Mouse (Mus musculus) midbrain, embryonic 12.5 days (tissue): ENCODE measurements around the gene Calr3. TPM values are rescaled to one million over a fixed set of nuclear protein-coding genes. Genes with fewer than 3 reads are reported as not detected.

Source experiments
- ATAC-seq: fragments of 200-750 bp; cut with Nextera tagmentation; 2 replicates; pipeline ENCODE4 v1.8.0; 2017; ENCODE audit warnings: low read depth, moderate TSS enrichment, moderate library complexity; ENCODE audit not compliant: low FRiP score
- H3K27ac ChIP-seq: fragments of 300-500 bp; sonication (generic); replicated peaks from 2 replicates; pipeline ENCODE4 v1.5.1; 2016; ENCODE audit warnings: mild to moderate bottlenecking
- H3K27me3 ChIP-seq: fragments of 300-500 bp; sonication (generic); 2 replicates; pipeline ENCODE4 v1.6.1; 2016; ENCODE audit warnings: mild to moderate bottlenecking
- H3K36me3 ChIP-seq: fragments of 300-500 bp; sonication (generic); 2 replicates; pipeline ENCODE4 v1.6.1; 2016
- H3K4me1 ChIP-seq: fragments of 300-500 bp; sonication (generic); 2 replicates; pipeline ENCODE4 v1.6.1; 2016
- H3K4me2 ChIP-seq: fragments of 300-500 bp; sonication (generic); replicated peaks from 2 replicates; pipeline ENCODE4 v1.6.1; 2016; ENCODE audit warnings: mild to moderate bottlenecking, moderate library complexity
- H3K4me3 ChIP-seq: fragments of 300-500 bp; sonication (generic); 2 replicates; pipeline ENCODE4 v1.5.1; 2016; ENCODE audit warnings: mild to moderate bottlenecking
- H3K9ac ChIP-seq: fragments of 300-500 bp; sonication (generic); replicated peaks from 2 replicates; pipeline ENCODE4 v1.6.1; 2016; ENCODE audit warnings: mild to moderate bottlenecking, moderate library complexity
- H3K9me3 ChIP-seq: fragments of 300-500 bp; sonication (generic); 2 replicates; pipeline ENCODE4 v1.6.1; 2016; ENCODE audit warnings: mild to moderate bottlenecking
- WGBS: fragments of 180-500 bp; shearing (Covaris S2); methylation state at CpG from one replicate; pipeline ENCODE4 v1.1.7; 2016; 5-methylcytosine and 5-hydroxymethylcytosine counted together
- polyA plus RNA-seq: library from polyadenylated mRNA; unstranded; fragments of >200 nt; fragmentation: Nextera tagmentation; extraction: Ambion mirVana; gene quantifications from 2 replicates; pipeline ENCODE4 v1.2.1, GENCODE M21; 2016

The Calr3 gene
- polyA plus RNA-seq, result 1.4 and 1.7 TPM in 2 replicates

DNA sequence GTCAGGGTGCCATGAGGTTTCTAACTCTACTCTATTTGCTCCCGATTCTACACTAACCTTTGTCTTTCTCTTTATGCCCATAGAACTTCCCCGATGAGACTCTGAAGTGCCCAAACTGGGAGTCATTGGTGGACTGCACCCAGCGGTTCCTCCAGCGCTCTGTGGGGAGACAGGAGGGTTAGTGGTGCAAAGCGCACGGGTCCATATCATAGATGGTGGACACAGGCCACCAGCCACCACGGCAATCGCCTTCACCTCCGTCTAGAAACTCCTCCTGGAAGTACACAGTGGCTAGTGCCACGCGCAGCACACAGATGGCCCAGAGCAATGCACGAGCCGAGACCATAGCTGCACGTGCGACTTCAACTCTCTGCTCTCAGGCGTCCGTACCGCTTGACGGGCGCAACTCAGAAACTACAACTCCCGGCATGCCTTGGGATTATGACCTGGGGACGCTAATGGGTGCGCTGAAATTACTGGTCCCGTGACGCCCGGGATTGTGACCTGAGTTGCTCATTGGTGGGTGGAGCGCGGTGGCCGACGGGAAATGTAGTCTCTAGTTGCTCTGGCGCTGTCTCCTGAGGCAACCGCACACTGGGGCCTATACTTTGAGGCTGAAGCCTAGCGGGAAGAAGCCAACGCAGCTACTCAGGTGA is at the start of gene Calr3, which contains the start of gene 1700030K09Rik:
Gene Calr3 (minus strand): TSS at position 533 of the 656 bp plus-strand sequence.
Gene 1700030K09Rik (plus strand): TSS at position 543 of the 656 bp plus-strand sequence.
- Histone ChIP-seq H3K4me2 (peak within 1 kb of the TSS; percentile 66), H3K27me3 (no peaks in the 10 kb centered on the region), H3K4me3 (peak within 1 kb of the TSS; percentile 45), H3K9me3 (no peaks in the 10 kb centered on the region), H3K4me1 (peaks cover 8% of the 10 kb centered on the region), H3K27ac (no peak within 1 kb of the TSS), H3K9ac (peak within 1 kb of the TSS; percentile 63), H3K36me3 (0 out of 2 replicates have a peak, but pooled peaks cover 11% of the 10 kb centered on the region)
- 6% methylated on average over 34 of the region's 34 CpGs for WGBS
- ATAC-seq, result peak; percentile 99

DNA sequence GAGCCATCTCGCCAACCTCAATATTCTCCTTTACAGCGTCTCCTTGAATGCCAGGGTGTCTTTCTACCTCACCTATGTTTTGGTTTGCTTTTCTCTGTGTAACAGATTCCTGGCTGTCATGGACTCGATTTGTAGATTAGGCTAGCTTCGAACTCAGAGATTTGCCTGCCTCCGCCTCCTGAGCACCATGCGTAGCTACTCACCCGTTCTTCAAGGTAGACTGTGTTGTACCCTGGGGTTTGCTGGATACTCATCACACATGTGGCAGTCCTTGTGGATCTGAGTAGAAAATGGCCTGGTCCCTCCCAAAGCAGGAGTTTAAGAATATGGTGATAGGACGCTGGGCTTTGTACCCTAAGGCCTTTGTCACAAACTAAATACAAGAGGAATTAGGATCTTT is 49.7 kb upstream of the Calr3 start:
- peaks cover 31% of the 10 kb centered on the region for H3K4me1 ChIP-seq
- H3K4me2 ChIP-seq, result peak overlapping the region; percentile 81
- H3K36me3 ChIP-seq, result peaks cover 33% of the 10 kb centered on the region
- H3K27me3 ChIP-seq, result no peaks in the 10 kb centered on the region
- peak overlapping the region; percentile 70 for H3K9ac ChIP-seq
- peak overlapping the region; percentile 96 for H3K4me3 ChIP-seq
- H3K27ac ChIP-seq, result peak overlapping the region; percentile 63
- WGBS, result 17% methylated on average over 8 of the region's 8 CpGs
- no peaks in the 10 kb centered on the region for H3K9me3 ChIP-seq
- no peak for ATAC-seq

DNA sequence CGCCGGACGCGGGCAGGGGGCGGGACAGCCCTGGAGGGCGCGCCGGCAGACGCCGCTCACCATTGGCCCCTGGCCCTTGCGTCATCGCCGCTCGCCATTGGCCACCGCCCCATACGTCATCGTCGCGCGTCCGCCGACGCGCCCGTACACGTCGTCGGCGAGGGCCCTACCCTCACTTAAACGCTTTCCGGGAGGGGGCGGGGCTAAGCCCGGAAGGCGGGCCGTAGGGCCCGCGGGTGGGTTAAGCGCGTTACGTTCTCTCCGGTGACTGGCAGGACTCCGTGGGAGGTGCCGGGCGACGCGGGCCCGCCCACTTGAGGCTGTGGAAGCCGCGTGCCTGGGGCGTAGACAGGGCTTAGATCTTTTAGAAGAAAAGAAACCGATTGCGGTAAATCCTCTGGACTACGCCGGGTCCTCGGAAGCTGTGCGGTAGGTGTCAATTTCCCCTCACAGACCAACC is 49.0 kb upstream of the Calr3 start:
- WGBS, result under 1% methylated on average over 51 of the region's 56 CpGs
- peaks cover 40% of the 10 kb centered on the region for H3K36me3 ChIP-seq
- H3K9ac ChIP-seq, result peak overlapping the region; percentile 81
- ATAC-seq, result peak; percentile 97
- H3K9me3 ChIP-seq, result no peaks in the 10 kb centered on the region
- peak overlapping the region; percentile 81 for H3K4me2 ChIP-seq
- peak overlapping the region; percentile 96 for H3K4me3 ChIP-seq
- H3K27ac ChIP-seq, result peak overlapping the region; percentile 63
- peaks cover 31% of the 10 kb centered on the region for H3K4me1 ChIP-seq
- H3K27me3 ChIP-seq, result no peaks in the 10 kb centered on the region

DNA sequence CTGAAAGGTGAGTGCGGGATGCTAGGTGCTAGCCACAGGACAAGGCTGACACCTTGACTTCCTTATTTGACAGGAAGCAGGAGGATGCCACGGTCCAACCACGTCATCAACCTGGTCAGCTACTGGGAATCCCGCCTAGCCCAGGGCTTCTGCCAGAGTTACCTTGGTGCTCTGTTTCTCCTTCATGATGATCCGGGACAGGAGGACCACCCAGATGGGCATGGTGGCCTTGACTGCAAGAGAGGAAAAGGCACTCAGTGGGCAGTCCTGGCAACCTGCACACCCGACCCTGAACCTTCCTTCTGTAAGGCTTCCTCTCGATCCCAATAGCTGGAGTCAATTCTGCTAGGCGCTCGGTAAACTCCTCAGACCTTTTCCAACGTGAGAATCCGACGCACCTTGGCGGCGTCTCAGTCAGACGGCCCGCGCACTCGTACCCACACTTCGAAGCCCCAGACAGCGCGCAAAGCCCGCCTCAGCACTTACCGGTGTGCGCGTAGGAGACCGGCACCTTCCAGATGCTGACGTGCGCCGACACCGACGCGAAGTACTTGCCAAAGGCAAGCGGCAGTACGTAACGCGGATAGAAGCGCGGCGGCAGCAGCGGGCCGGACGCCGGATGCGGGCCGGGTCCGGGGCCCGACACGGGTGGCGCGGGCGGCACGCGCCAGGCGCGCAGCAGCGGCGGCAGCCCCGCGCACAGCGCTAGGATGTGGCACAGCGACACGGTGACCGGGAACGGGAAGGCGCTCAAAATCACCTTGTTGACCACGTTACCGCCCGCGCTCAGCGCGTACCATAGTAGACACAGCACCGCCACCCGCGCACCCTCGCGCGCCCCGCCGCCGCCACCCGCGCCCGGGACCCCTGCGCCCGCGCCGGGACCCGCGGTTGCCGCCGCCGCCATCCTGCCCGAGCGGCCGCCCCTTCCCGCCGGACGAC is 48.3 kb upstream of the Calr3 start, which contains the start of gene Slc35e1:
Gene Slc35e1 (minus strand): TSS at position 935 of the 942 bp plus-strand sequence.
- peak; percentile 17; the same call in 1 of the 2 replicates for ATAC-seq
- H3K27me3 ChIP-seq, result no peaks in the 10 kb centered on the region
- peak within 1 kb of the TSS; percentile 81 for H3K9ac ChIP-seq
- H3K36me3 ChIP-seq, result peaks cover 44% of the 10 kb centered on the region
- peaks cover 31% of the 10 kb centered on the region for H3K4me1 ChIP-seq
- H3K4me3 ChIP-seq, result peak within 1 kb of the TSS; percentile 96
- no peaks in the 10 kb centered on the region for H3K9me3 ChIP-seq
- H3K4me2 ChIP-seq, result peak within 1 kb of the TSS; percentile 95
- H3K27ac ChIP-seq, result peak within 1 kb of the TSS; percentile 63
- 1% methylated on average over 82 of the region's 98 CpGs for WGBS

DNA sequence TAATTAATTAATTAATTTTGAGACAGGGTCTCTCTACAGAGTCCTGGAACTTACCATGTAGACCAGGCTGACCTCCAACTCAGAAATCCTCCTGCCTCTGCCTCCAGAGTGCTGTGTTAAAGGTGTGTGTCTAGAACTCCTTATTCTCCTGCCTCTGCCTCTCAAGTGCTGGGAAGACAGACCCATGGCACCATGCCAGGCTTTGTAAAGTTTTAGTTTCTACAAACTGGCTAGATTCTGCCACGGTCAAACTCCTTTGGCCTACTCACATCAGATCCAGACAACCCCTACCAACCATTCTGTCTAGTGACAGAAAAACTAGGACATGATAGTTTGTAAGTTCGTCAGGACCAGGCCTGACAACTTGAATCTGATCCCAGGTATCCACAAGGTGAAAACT is 47.3 kb upstream of the Calr3 start:
- H3K9ac ChIP-seq, result peak overlapping the region; percentile 81; the same call in 1 of the 2 replicates
- H3K36me3 ChIP-seq, result peaks cover 35% of the 10 kb centered on the region
- peak overlapping the region; percentile 95 for H3K4me2 ChIP-seq
- ATAC-seq, result no peak
- H3K4me3 ChIP-seq, result peak overlapping the region; percentile 96; the same call in 1 of the 2 replicates
- no peaks in the 10 kb centered on the region for H3K27me3 ChIP-seq
- no peak overlapping the region for H3K27ac ChIP-seq
- no peaks in the 10 kb centered on the region for H3K9me3 ChIP-seq
- H3K4me1 ChIP-seq, result peaks cover 31% of the 10 kb centered on the region
- WGBS, result 92% methylated on average over 2 of the region's 2 CpGs

DNA sequence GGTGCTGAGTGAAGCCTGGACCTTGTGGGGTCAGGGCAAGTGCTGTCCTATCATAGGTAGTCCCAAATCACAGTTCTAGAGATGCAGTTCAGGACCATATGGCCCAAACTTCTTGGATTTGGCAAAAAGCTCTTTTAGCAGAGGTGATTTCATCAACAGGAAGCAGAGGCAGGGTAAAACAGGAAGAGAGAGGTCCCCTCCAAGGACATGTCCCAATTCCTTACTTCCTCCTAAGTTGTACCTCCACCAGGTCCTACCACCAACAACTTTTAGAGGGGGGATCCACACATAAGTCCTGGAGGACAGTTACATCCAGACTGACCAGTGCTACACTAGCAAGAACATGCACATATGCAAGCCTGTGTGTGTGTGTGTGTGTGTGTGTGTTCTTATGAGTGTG is 43.3 kb upstream of the Calr3 start:
- H3K27ac ChIP-seq, result no peak overlapping the region

DNA sequence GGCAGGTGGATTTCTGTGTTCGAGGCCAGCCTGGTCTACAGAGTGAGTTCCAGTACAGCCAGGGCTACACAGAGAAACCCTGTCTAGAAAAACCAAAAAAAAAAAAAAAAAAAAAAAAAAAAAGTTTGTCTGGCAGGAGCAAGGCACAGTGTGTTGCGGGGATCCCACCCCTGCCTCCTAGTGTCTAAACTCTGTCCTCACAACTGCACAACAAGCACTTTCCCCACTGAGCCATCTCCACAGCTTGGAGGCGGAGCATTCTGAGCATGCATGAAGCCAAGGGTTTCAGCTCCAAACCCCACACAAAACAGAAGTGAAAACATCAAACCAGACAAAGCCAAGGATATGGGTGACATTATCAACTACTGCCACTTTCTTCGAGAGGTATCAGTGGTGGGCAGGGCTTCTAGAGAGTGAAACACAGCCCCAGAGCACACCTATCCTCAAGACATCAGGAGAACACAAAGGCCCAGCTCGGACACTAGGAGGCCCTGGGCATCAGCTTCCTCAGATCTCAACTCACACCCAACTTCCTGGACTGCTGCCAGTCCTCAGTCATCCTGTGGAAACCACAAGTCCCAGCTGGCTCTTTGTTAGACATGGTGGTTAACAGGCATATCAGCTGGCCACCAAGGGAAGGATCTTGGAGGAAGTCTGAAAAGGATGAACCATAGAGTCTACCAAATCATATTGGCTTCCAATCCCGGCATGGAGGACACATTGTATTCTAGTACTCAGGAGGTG is 42.0 kb upstream of the Calr3 start:
- ATAC-seq, result no peak
- no peaks in the 10 kb centered on the region for H3K27me3 ChIP-seq
- WGBS, result 89% methylated on average over 6 of the region's 6 CpGs
- H3K9ac ChIP-seq, result no peak overlapping the region
- H3K4me1 ChIP-seq, result peaks cover 5% of the 10 kb centered on the region
- no peak overlapping the region for H3K4me2 ChIP-seq
- H3K9me3 ChIP-seq, result no peaks in the 10 kb centered on the region
- H3K4me3 ChIP-seq, result no peak overlapping the region
- H3K27ac ChIP-seq, result no peak overlapping the region
- peaks cover 66% of the 10 kb centered on the region for H3K36me3 ChIP-seq

More for the DNA sequence above, 43.3 kb upstream of the Calr3 start:
- Histone ChIP-seq H3K4me1 (peaks cover 17% of the 10 kb centered on the region), H3K27me3 (no peaks in the 10 kb centered on the region), H3K9me3 (no peaks in the 10 kb centered on the region), H3K36me3 (peaks cover 56% of the 10 kb centered on the region), H3K9ac (no peak overlapping the region), H3K4me2 (no peak overlapping the region), H3K4me3 (no peak overlapping the region)
- ATAC-seq, result no peak

DNA sequence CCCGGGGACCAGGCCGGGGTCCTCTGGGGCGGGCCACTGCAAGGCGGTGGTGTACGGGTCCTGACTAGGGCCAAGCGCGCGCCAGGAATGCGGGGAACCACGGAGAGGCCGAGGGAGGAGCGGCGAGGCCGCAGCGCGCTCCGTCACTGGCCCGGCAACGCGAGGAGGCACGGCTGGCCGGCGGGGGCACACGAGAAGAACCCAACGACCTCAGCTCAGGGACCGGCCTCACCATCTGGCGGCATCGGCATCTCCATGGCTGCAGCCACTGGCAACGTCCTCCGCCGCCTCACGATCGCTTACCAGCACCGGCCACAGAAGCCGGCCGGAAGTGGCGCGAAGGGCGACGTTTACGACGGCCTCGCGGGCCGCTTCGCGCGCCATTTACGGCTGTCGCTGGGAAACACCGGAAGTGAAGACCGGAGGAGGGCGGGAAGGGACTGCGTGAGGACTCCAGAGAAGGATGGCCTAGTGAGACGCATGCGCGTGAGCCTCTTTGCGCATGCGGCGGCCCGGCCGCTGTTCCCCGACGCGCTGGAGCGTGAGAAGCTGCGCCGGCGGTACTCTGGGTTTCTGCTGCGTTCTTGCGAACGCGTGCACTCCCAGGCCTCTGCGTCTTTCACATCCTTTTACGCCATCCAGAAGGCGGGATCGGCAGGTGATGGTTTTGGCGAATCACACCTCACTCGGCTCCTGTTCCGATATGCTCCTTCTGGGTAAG is 31.3 kb upstream of the Calr3 start, which contains the start of gene Cherp:
Gene Cherp (minus strand): TSS at position 401 of the 721 bp plus-strand sequence.
- Histone ChIP-seq H3K9ac (peak within 1 kb of the TSS; percentile 87), H3K4me1 (peaks cover 19% of the 10 kb centered on the region), H3K36me3 (peaks cover 33% of the 10 kb centered on the region), H3K27ac (peak within 1 kb of the TSS; percentile 89), H3K4me3 (peak within 1 kb of the TSS; percentile 92), H3K9me3 (no peaks in the 10 kb centered on the region), H3K4me2 (peak within 1 kb of the TSS; percentile 96), H3K27me3 (no peaks in the 10 kb centered on the region)
- under 1% methylated on average over 80 of the region's 80 CpGs for WGBS
- peak; percentile 96 for ATAC-seq

DNA sequence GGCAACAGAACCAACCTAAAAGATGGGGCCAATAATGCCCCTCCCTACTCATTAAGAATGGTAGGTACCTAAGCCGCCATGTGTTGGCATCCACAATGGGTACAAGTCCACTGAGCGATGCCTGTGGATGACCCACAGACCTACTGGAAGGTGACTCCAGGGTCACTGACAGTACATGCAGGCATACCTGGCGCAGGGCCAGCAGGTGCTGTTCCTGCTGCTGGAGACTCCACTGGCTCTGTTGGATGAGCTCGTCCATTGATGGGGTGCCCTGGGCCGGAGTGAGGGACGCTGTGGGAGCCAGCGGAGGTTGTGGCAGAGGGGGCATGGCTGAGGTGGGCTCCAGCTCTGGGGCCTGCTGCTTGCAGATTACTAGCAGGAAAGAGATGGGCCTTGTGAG is 27.0 kb upstream of the Calr3 start:
- Histone ChIP-seq H3K4me1 (peaks cover 12% of the 10 kb centered on the region), H3K4me2 (no peak overlapping the region), H3K9ac (no peak overlapping the region), H3K4me3 (no peak overlapping the region), H3K9me3 (no peaks in the 10 kb centered on the region), H3K27me3 (no peaks in the 10 kb centered on the region), H3K36me3 (peaks cover 76% of the 10 kb centered on the region), H3K27ac (no peak overlapping the region)
- no peak for ATAC-seq
- WGBS, result 100% methylated on average over 7 of the region's 7 CpGs

DNA sequence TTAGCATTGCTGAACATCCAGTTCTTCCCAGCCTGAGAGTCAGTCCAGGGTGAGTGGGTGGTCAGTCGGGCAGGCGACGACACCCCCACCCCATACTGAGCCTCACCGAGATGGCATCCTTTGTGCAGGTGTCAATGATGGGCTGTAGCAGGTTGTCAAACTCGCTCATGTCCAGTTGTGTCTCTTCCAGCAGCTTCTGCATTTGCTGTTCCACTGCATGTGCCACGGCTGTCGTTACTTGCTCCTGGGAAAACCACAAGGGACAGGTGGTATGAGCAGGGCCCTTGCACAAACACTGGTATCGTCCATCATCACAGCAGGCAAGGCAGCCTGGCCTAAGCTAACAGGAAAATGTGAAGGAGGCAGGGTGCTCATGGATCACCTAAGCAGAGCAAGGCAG is 26.3 kb upstream of the Calr3 start:
- no peak overlapping the region for H3K4me3 ChIP-seq
- H3K36me3 ChIP-seq, result peaks cover 83% of the 10 kb centered on the region
- H3K4me2 ChIP-seq, result no peak overlapping the region
- H3K9ac ChIP-seq, result no peak overlapping the region
- H3K4me1 ChIP-seq, result peaks cover 11% of the 10 kb centered on the region
- 94% methylated on average over 8 of the region's 8 CpGs for WGBS
- no peaks in the 10 kb centered on the region for H3K27me3 ChIP-seq
- no peak overlapping the region for H3K27ac ChIP-seq
- H3K9me3 ChIP-seq, result no peaks in the 10 kb centered on the region
- ATAC-seq, result no peak

DNA sequence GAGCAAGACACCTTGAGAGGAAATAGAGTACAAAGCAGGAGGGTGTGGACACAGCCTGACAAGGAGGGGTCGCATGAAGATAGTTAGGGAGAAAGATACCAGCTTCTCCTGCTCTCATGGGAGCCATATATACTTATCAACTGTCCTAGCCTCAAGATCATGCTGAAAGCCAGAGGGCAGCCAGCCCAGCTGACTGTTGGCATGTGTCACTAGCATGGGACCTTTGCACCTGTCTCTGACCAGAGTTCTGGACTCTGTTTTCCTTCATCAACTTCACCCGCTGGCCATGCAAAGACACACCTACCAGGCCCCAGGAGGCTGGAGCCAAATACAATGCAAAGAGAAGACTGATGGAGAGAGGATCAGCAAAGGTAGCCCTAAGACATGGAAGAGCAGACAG is 25.6 kb upstream of the Calr3 start:
- Histone ChIP-seq H3K27ac (no peak overlapping the region), H3K4me2 (no peak overlapping the region), H3K9ac (no peak overlapping the region), H3K9me3 (no peaks in the 10 kb centered on the region), H3K4me1 (peaks cover 9% of the 10 kb centered on the region), H3K27me3 (no peaks in the 10 kb centered on the region), H3K36me3 (peaks cover 91% of the 10 kb centered on the region), H3K4me3 (no peak overlapping the region)
- no peak for ATAC-seq
- WGBS, result 90% methylated on average over 2 of the region's 2 CpGs
